Mouse (Mus musculus) kidney, embryonic 15.5 days (tissue): ENCODE data around the gene Musk. TPM values are rescaled to one million over a fixed set of nuclear protein-coding genes. Genes with fewer than 3 reads are reported as not detected.

Experiments used
- ATAC-seq: fragments of 200-750 bp; cut with Nextera tagmentation; replicated peaks from 2 replicates; pipeline ENCODE4 v1.8.0; 2017; ENCODE audit warnings: moderate TSS enrichment; ENCODE audit not compliant: low FRiP score
- H3K27ac ChIP-seq: fragments of 300-500 bp; sonication (generic); 2 replicates; pipeline ENCODE4 v1.5.1; 2015; ENCODE audit warnings: mild to moderate bottlenecking, inconsistent platforms
- H3K27me3 ChIP-seq: fragments of 300-500 bp; sonication (generic); 2 replicates; pipeline ENCODE4 v1.6.1; 2015; ENCODE audit warnings: inconsistent platforms
- H3K36me3 ChIP-seq: fragments of 300-500 bp; sonication (generic); 2 replicates; pipeline ENCODE4 v1.6.1; 2015; ENCODE audit warnings: inconsistent platforms
- H3K4me1 ChIP-seq: fragments of 300-500 bp; sonication (generic); 2 replicates; pipeline ENCODE4 v1.6.1; 2015; ENCODE audit warnings: inconsistent platforms
- H3K4me2 ChIP-seq: fragments of 300-500 bp; sonication (generic); 2 replicates; pipeline ENCODE4 v1.6.1; 2015; ENCODE audit warnings: moderate library complexity, mild to moderate bottlenecking, inconsistent platforms
- H3K4me3 ChIP-seq: fragments of 300-500 bp; sonication (generic); replicated peaks from 2 replicates; pipeline ENCODE4 v1.5.1; 2015; ENCODE audit warnings: mild to moderate bottlenecking, inconsistent platforms
- H3K9ac ChIP-seq: fragments of 300-500 bp; sonication (generic); 2 replicates; pipeline ENCODE4 v1.6.1; 2015; ENCODE audit warnings: mild to moderate bottlenecking, inconsistent platforms
- H3K9me3 ChIP-seq: fragments of 300-500 bp; sonication (generic); replicated peaks from 2 replicates; pipeline ENCODE4 v1.6.1; 2016; ENCODE audit warnings: inconsistent platforms
- WGBS: fragments of 180-500 bp; shearing (Covaris S2); methylation state at CpG from one replicate; pipeline ENCODE4 v1.1.7; 2015; ENCODE audit warnings: mixed read lengths; 5-methylcytosine and 5-hydroxymethylcytosine counted together
- polyA plus RNA-seq: library from polyadenylated mRNA; unstranded; fragments of >200 nt; fragmentation: Nextera tagmentation; extraction: Ambion mirVana; gene quantifications from 2 replicates; pipeline ENCODE4 v1.2.1, GENCODE M21; 2015

The Musk gene
- polyA plus RNA-seq, 1 experiment from 2014 or later: 0.40 TPM

GRCm38 (mm10) chr4:58278368-58278767 is 7.4 kb upstream of the Musk start:
- WGBS: 69% methylated on average over 6 of the region's 6 CpGs

GRCm38 (mm10) chr4:58280121-58280520 is 5.6 kb upstream of the Musk start:
- Histone ChIP-seq H3K36me3 (no peaks in the 10 kb centered on the region), H3K27ac (no peak overlapping the region), H3K4me2 (no peak overlapping the region), H3K9me3 (no peaks in the 10 kb centered on the region), H3K9ac (no peak overlapping the region), H3K4me1 (no peaks in the 10 kb centered on the region), H3K27me3 (no peaks in the 10 kb centered on the region), H3K4me3 (no peak overlapping the region)
- WGBS: 92% methylated on average over 2 of the region's 2 CpGs
- no peak for ATAC-seq

More at GRCm38 (mm10) chr4:58278368-58278767, 7.4 kb upstream of the Musk start:
- 0 out of 2 replicates have a peak, but pooled peaks have one; percentile 22 for ATAC-seq
- Histone ChIP-seq H3K27me3 (no peaks in the 10 kb centered on the region), H3K4me2 (no peak overlapping the region), H3K36me3 (no peaks in the 10 kb centered on the region), H3K9me3 (no peaks in the 10 kb centered on the region), H3K4me1 (no peaks in the 10 kb centered on the region), H3K4me3 (no peak overlapping the region), H3K9ac (no peak overlapping the region), H3K27ac (no peak overlapping the region)

- no peaks in the 10 kb centered on the region for H3K36me3 ChIP-seq
- no peak overlapping the region for H3K27ac ChIP-seq
- H3K9ac ChIP-seq: no peak overlapping the region
- H3K4me3 ChIP-seq: no peak overlapping the region
- ATAC-seq: no peak
- WGBS: 60% methylated on average over 9 of the region's 9 CpGs
- H3K4me2 ChIP-seq: no peak overlapping the region
- peaks cover 4% of the 10 kb centered on the region; the same call in 1 of the 2 replicates for H3K4me1 ChIP-seq
- no peaks in the 10 kb centered on the region for H3K9me3 ChIP-seq
- no peaks in the 10 kb centered on the region for H3K27me3 ChIP-seq
These were observed 769 bp downstream of the Musk start for GRCm38 (mm10) chr4:58286368-58287090.

DNA sequence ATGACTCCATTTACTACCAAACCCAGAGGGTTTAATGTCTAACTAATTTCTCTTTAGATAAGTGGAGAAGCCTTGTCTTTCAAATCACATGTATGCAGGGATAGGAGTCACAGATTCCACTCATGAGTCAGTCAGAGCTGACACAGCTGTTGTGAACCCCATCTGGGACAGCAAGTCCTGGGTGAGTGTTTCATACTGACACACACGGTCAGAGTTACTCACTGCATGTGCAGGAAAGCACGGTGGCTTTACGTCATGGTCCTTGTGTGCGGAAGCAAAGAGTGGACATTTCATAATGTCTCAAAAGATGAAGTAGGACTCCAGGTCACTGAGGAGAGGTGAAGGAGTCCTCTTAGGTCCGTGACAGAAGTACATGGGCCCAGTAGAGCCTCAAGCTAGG is 3.0 kb downstream of the Musk start:
- Histone ChIP-seq H3K4me1 (peaks cover 4% of the 10 kb centered on the region; the same call in 1 of the 2 replicates), H3K9me3 (no peaks in the 10 kb centered on the region), H3K4me3 (no peak overlapping the region), H3K27me3 (no peaks in the 10 kb centered on the region), H3K4me2 (no peak overlapping the region), H3K36me3 (no peaks in the 10 kb centered on the region), H3K27ac (no peak overlapping the region), H3K9ac (no peak overlapping the region)
- no peak for ATAC-seq
- WGBS: 68% methylated on average over 5 of the region's 5 CpGs

DNA sequence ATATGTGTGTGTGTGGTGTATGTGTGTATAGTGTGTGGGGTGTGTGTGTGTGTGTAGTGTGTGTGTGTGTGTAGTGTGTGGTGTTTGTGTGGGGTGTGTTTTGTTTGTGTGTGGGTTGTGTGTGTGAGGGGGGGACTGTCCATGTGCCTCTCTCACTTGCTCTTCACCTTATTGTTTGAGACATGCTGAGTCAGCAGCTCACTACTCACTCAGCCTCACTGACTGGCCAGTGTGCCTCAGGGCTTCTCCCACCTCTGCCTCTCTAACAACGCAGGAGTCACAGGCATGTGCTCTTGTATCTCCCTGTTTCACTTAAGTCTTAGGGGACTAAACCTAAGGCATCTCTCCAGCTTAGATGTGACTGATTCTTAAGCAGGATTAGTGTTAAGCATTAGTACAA is 6.1 kb downstream of the Musk start:
- no peak overlapping the region for H3K9ac ChIP-seq
- ATAC-seq: no peak
- H3K27me3 ChIP-seq: no peaks in the 10 kb centered on the region
- H3K9me3 ChIP-seq: no peaks in the 10 kb centered on the region
- H3K27ac ChIP-seq: no peak overlapping the region
- no peak overlapping the region for H3K4me2 ChIP-seq
- H3K4me3 ChIP-seq: no peak overlapping the region
- peaks cover 2% of the 10 kb centered on the region; the same call in 1 of the 2 replicates for H3K4me1 ChIP-seq
- no peaks in the 10 kb centered on the region for H3K36me3 ChIP-seq
- WGBS: 38% methylated on average over 1 of the region's 1 CpGs

DNA sequence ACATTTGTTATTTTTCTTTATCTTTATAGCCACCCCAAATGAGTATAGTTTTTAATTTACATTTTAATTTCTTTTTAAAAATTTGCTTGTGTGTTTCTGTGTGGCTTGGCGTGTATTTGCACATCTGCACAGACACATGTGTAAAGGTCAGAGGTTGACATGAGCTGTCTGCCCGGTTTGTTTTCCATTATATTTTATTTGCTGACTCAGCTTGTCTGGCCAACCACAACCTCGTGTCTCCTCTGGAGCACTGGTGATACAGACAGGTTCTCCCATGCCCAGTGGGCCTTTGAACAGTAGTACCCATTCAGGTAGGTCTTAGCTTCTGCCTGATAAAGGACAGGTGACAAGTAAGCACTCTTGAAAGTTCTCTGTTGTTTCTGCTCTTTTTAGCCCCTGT is 7.3 kb downstream of the Musk start:
- no peak for ATAC-seq
- 77% methylated on average over 3 of the region's 3 CpGs for WGBS
- Histone ChIP-seq H3K4me2 (no peak overlapping the region), H3K4me3 (no peak overlapping the region), H3K36me3 (no peaks in the 10 kb centered on the region), H3K27ac (no peak overlapping the region), H3K9ac (no peak overlapping the region), H3K9me3 (no peaks in the 10 kb centered on the region), H3K27me3 (no peaks in the 10 kb centered on the region), H3K4me1 (no peaks in the 10 kb centered on the region)

- no peak for ATAC-seq
- Histone ChIP-seq H3K36me3 (no peaks in the 10 kb centered on the region), H3K4me1 (peaks cover 29% of the 10 kb centered on the region), H3K9ac (no peak overlapping the region), H3K4me2 (no peak overlapping the region), H3K27me3 (no peaks in the 10 kb centered on the region), H3K4me3 (no peak overlapping the region), H3K27ac (no peak overlapping the region), H3K9me3 (no peaks in the 10 kb centered on the region)
- 55% methylated on average over 5 of the region's 5 CpGs for WGBS
These were observed 18.1 kb downstream of the Musk start for GRCm38 (mm10) chr4:58303862-58304261.

GRCm38 (mm10) chr4:58304564-58304963 is 18.8 kb downstream of the Musk start:
- H3K27me3 ChIP-seq: no peaks in the 10 kb centered on the region
- H3K9ac ChIP-seq: no peak overlapping the region
- H3K27ac ChIP-seq: no peak overlapping the region
- H3K9me3 ChIP-seq: no peaks in the 10 kb centered on the region
- no peak overlapping the region for H3K4me3 ChIP-seq
- WGBS: 6% methylated on average over 7 of the region's 7 CpGs
- no peaks in the 10 kb centered on the region for H3K36me3 ChIP-seq
- ATAC-seq: peak; percentile 76; the same call in 1 of the 2 replicates
- peak overlapping the region; percentile 31; the same call in 1 of the 2 replicates for H3K4me2 ChIP-seq
- peaks cover 29% of the 10 kb centered on the region for H3K4me1 ChIP-seq

DNA sequence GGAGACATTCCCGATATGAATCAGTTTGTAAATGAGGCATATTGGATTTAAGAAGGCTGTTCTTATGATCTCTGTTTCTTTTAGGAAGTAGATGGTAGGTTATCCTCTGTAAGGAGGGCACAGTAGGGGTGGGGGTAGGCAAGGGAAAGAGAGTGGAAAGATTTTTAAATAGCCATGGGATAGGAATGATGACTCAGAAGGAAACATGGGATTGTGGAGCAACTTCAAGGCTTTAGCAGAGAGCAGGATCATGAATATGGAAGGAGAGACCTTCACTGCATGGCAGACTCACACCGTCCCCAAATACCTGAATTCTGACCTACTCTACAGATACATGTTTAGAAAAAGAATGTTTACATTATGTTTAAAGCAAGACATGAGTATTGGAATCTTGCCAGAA is 21.7 kb downstream of the Musk start:
- Histone ChIP-seq H3K9ac (no peak overlapping the region), H3K4me1 (peaks cover 31% of the 10 kb centered on the region), H3K4me3 (no peak overlapping the region), H3K36me3 (no peaks in the 10 kb centered on the region), H3K27ac (peak overlapping the region; percentile 3; the same call in 1 of the 2 replicates), H3K9me3 (no peaks in the 10 kb centered on the region), H3K4me2 (no peak overlapping the region), H3K27me3 (no peaks in the 10 kb centered on the region)
- no peak for ATAC-seq
- 44% methylated on average over 2 of the region's 2 CpGs for WGBS

GRCm38 (mm10) chr4:58313344-58313743 is 27.6 kb downstream of the Musk start:
- no peak overlapping the region for H3K9ac ChIP-seq
- no peak overlapping the region for H3K4me2 ChIP-seq
- H3K36me3 ChIP-seq: no peaks in the 10 kb centered on the region
- H3K4me3 ChIP-seq: no peak overlapping the region
- no peak overlapping the region for H3K27ac ChIP-seq
- H3K9me3 ChIP-seq: no peaks in the 10 kb centered on the region
- no peaks in the 10 kb centered on the region for H3K27me3 ChIP-seq
- H3K4me1 ChIP-seq: peaks cover 9% of the 10 kb centered on the region; the same call in 1 of the 2 replicates
- WGBS: 37% methylated on average over 1 of the region's 1 CpGs
- ATAC-seq: no peak

DNA sequence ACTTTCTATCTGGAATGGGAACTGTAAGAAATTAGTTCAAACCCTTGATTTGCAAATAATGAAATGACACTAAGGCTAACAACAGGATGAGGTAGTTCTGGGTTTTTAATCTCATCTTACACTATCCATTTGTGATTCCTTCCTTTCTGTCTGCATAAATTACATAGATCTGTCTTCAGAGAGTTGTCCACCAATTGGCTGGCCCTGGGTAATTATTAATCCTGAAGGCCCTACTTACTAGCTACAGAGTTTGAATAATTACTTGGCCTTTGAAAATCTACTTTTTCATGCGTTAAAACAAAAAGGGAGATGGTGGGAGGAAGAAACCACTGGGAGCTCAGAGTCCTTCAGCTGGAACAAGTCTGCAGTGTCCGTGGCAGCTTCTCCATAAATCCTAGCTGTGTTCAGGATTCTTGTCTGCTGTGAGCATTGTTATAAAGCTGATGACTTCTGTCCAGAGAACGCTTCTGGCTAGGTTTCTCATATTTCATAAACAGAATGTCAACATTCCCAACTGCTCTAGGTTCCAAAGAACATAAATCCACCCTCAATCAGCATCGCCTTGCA is 29.3 kb downstream of the Musk start:
- Histone ChIP-seq H3K4me2 (peak overlapping the region; percentile 30; the same call in 1 of the 2 replicates), H3K4me3 (no peak overlapping the region), H3K27ac (peak overlapping the region; percentile 77), H3K27me3 (no peaks in the 10 kb centered on the region), H3K36me3 (no peaks in the 10 kb centered on the region), H3K9me3 (no peaks in the 10 kb centered on the region), H3K9ac (no peak overlapping the region), H3K4me1 (peaks cover 9% of the 10 kb centered on the region; the same call in 1 of the 2 replicates)
- peak; percentile 90 for ATAC-seq
- WGBS: 9% methylated on average over 4 of the region's 4 CpGs

DNA sequence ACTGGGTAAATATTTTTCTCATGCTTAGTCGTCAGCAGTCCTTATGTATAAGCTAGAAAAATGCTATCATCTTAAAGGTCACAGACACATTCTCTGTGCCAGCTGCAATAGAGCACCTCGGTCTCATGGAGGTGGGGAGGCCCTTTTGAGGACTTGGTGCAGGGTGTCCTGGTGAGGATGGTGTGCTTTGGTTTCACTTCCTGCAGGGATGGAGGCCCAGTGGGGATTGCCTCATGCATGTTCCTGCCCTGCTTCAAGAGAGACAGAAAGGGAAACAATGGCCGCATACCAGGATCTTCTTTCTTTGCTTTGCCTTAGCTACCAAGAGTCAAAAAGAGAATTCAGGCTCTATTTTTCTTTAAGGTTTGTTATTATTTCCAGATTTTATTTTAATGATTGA is 31.8 kb downstream of the Musk start:
- Histone ChIP-seq H3K9me3 (no peaks in the 10 kb centered on the region), H3K27me3 (no peaks in the 10 kb centered on the region), H3K27ac (no peak overlapping the region), H3K4me3 (no peak overlapping the region), H3K36me3 (no peaks in the 10 kb centered on the region), H3K9ac (no peak overlapping the region), H3K4me1 (peaks cover 6% of the 10 kb centered on the region; the same call in 1 of the 2 replicates), H3K4me2 (no peak overlapping the region)
- 83% methylated on average over 3 of the region's 3 CpGs for WGBS
- ATAC-seq: no peak
